Mouse (Mus musculus) kidney, adult 8-10 months (tissue): ENCODE measurements at regions not wholly inside any gene's neighbourhood (a gene's known extent, or its start where the extent isn't known, plus 50 kb on each side); places are given as distances from the start of the nearest gene placed in this dataset.

Experiments
- DNase-seq, 2 experiments: peaks; one replicate each; pipeline ENCODE4 v3.0.0; 2022

GRCm38 (mm10) chr17:65193341-65193740, 347.2 kb downstream of the Tmem232 start:
- no peak for DNase-seq

DNA sequence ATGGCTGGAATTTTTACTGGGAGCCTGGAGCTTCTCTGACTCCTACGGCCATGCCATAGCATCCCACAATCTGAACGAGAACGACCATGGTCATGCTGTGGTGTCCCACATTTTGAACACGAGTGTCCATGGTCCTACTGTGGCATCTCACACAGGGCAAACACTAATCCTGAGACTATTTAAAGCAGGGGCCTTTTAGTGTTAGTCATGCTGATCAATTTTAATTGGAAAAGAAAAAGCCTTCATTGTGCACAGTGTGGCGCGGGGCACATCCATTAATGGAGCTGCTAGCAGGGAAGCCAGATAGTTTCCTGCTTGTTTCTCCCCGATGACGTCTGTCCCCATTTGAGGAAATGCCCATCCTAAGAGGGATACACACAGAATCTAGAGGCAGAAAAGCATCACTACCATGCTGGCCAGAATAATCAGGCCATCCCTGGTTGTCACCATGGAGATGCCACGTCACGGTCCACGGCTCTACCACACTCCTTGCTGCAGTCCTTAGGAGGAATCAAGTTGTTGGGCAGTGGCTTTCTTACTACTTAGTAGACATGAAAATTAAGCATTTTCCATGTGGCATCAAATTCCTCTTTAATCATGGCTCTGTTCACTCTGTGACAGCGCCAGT, 348.0 kb downstream of the Tmem232 start:
- no peak for DNase-seq

DNA sequence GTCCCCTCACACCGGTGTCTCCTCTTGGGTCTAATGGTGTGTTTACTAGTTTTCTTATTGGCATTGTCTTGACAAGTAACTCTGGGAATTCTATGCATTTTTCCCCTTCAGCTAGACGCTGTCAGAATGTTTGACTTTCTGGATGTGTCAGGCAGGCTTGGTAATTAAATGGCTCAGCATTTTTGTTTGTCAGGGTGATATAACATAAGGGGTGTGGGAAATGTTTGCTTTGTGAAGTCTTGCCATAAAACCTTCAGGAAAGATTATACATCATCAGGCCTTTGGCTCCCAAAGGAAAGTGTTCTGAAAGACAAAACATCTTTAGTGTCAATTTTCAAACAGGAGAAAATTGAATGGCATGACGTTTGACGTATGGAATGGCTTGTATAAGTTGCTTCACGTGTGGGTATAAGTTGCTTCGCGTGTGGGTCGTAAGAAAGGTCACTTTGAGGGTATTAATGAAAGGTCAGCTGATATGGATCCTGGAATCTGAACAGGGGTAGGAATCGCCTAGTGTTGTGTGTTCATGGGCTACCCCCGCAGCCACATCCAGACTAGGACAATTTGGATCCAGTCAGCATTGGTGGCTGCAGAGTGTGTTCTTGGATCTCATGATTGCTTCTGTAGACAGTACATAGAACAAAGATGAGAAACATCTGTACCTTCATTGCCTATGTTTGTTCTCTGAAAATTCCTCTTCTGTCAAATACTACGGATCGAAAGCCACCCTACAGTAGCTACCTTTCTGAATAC, 349.6 kb downstream of the Tmem232 start:
- DNase-seq = no peak

- DNase-seq = no peak
These were observed 345.3 kb upstream of the 4930583I09Rik start for GRCm38 (mm10) chr17:65181164-65181563.

- DNase-seq = no peak
These were observed 339.9 kb upstream of the 4930583I09Rik start for GRCm38 (mm10) chr17:65175770-65176169.

DNA sequence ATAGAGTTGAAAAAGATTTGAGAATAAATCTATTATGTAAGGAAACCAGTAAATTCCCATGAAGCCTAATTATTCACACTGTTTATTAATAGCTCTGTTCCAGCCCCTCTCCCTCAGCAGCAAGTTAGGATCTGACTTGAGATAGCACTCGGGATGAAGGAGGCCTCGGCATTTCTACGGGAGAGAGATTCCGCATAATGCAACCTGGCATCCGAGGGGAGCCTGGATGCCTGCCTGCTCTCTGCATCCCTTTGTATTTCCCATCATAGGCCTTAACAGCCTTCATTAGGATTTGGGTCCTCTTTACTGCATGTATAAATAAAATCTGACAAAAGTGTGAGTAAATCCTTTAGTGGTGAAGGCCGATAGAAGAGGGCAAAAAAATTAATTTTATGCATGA, 338.2 kb upstream of the 4930583I09Rik start:
- DNase-seq = no peak

- no peak for DNase-seq
These were observed 337.4 kb upstream of the 4930583I09Rik start for GRCm38 (mm10) chr17:65173236-65173635.

DNA sequence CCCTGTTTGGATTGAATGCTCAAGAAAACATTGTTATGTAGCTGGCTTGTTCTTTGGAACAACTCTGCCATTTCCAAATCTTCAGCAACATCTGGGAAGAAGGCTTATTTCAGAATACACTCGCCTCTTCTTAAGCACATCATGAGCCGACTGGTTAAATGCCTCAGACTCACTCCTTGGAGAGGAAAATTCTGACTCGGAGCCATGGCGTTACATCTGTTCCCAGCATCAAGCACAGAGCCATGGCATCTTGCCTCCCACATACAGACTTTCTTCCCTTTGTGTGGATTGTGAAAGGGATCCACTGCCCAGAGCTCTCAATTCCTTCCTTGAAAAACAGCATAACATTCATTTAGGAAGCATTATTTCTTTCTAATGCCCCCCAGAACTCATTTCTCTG, 334.8 kb upstream of the 4930583I09Rik start:
- DNase-seq = no peak

GRCm38 (mm10) chr17:65169981-65170617, 334.2 kb upstream of the 4930583I09Rik start:
- no peak for DNase-seq

DNA sequence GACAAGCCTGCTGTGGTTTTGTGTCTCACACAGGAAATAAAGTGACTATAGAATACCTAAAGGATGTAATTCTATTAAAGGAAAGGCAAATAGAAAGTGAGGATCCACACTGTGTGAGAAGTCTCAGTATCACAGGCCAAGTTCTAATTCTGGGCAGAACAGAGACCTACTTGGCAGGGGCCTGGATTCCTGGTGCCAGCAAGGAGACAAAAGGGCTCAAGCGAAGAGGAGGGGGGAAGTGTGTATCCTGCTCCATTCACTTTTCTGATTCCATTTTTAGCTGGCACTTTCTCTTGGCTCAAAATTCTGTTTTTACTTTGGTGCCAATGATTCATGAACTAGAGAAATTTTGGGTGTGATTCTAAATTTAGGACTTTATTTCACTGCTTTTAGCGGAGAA, 310.5 kb upstream of the 4930583I09Rik start:
- no peak for DNase-seq

DNA sequence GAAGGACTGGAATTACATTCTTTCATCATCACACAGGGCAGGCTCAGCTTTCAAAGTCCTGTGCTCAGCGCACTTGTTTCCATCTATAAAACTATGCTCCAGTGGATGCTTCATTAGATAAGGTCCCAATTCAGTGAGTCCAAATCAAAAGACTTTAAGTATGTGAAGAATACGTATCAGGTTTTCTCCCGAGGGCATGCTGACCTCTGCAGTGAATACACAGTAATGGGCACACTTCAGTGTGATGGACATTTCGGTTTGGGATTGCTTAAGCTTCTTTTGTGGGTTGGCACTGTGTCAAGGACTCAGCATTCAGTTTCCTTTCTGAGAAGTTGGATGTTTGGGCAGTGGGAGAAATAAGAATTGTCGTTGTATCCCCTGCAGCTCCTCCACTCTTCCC, 278.8 kb upstream of the 4930583I09Rik start:
- DNase-seq = no peak

GRCm38 (mm10) chr17:65113121-65113520, 277.2 kb upstream of the 4930583I09Rik start:
- no peak for DNase-seq

GRCm38 (mm10) chr17:65105622-65106021, 269.8 kb upstream of the 4930583I09Rik start:
- no peak for DNase-seq

DNA sequence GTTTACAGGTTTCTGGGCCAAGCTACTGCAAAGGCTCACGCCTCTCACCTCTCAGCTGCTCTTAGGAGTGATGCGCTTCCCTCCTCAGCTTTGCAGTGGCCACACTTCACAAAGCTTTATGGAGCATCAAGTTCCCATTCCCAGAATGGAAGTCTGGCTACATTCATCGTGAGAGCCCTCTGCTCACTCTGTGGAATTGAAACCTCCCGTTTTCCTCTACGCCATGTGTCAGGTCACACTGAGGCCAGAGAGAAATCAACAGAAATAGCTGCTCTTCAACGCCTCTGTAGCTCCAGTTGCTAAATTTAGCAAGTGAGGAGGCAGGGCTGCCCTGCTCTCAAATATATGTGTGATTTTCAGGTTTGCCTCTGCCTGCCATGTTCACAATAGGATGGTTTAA, 265.3 kb upstream of the 4930583I09Rik start:
- DNase-seq = no peak

- DNase-seq = no peak
These were observed 246.4 kb upstream of the 4930583I09Rik start for GRCm38 (mm10) chr17:65082249-65082648.

DNA sequence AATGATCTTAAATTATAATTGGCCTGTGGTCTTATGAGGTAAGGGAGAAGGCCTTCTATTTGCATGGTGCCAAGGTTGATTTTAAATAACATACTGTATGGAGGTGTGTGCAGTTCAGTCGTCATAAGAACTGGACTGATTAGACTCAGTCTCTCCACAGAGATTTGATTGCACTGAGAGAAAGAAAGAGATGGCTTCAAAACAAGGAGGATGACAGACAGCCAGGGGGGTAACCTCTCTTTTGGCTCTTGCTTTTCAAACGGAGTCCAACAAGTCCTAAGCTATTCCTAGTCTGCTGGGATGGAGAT, 245.9 kb upstream of the 4930583I09Rik start:
- no peak for DNase-seq

DNA sequence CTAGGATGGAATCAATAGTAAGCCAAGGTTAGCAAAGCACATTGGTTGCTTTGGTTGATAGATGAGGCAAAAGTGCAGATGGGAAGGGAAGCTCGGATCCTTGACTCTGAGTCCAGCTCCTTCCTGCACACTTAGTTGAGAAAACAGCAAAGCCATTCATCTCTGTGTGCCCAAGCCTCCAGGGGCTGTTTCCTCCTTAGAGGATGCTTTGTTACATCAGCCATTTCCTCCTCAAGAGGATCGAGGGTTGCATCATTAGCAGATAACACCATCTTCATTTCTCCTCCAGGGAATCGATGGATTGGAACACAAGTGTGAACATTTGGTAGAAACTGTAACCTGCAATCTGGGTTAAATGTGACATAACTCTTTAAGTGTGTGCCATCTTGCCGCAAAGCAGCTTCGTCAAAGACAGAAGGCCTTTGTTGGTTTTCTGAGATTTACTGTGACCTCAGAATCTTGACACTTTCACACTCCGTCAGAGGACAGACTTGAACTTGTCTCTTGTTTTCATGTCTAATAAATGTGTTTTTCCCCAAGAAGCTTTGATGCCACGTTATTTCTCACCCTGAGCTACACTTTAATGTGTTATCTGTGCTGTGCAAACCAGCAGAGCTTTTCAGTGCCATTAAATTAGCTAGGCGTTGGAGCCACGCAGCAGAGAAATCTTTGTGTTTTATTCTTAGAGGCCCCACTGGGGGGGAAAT, 245.4 kb upstream of the 4930583I09Rik start:
- no peak for DNase-seq

- DNase-seq = no peak
These were observed 239.0 kb upstream of the 4930583I09Rik start for GRCm38 (mm10) chr17:65074878-65075277.

GRCm38 (mm10) chr17:65071114-65071513, 235.2 kb upstream of the 4930583I09Rik start:
- peak in 1 of 2 experiments; percentile 5 for DNase-seq

- no peak for DNase-seq
These were observed 230.3 kb upstream of the 4930583I09Rik start for GRCm38 (mm10) chr17:65066135-65066534.

GRCm38 (mm10) chr17:65056059-65056458, 220.2 kb upstream of the 4930583I09Rik start:
- DNase-seq = no peak

DNA sequence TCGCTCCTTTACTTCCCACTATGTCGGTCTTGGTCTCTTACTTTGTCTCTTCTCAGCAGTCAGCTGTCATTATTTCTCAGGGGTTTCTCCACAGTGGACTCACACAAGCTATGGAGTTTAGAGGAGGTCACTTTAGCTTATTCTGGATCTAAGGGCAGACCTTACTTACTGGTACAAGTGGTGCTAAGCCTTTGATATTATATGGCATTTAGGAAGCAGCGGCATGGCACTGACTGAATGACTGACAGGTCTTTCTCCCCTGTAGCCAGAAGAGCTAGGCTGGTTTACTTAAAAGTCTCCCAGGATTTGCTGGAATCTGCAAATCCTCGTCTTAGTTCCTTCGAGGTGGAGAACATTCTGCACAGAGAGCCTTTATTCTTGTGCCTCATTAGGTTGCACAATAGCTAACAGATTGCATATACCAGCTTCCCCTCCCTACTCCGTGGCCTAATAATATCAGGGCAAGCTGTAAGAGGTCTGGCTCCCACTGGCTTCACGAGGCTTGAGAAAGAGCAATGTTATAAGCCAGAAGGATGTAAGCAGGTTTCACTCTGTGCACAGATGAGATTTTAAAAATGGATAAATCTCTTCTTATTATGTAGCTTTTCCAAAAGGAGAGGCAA, 214.1 kb upstream of the 4930583I09Rik start:
- DNase-seq = no peak

GRCm38 (mm10) chr17:65015731-65016130, 179.9 kb upstream of the 4930583I09Rik start:
- DNase-seq = no peak
